Mouse (Mus musculus) urinary bladder, adult 2 months (tissue): ENCODE measurements around the gene Hoxd8. TPM values are rescaled to one million over a fixed set of nuclear protein-coding genes. Genes with fewer than 3 reads are reported as not detected.
A peak's percentile ranks its signal among the peaks of the same experiment; 100 is the strongest.

Source experiments
- DNase-seq: peaks from one replicate; pipeline ENCODE4 v3.0.0; 2022; ENCODE audit warnings: low spot score
- polyA plus RNA-seq: library from polyadenylated mRNA; depleted of rRNA; stranded (reverse); fragments of >200 nt; gene quantifications from 2 replicates; pipeline ENCODE4 v1.2.3, GENCODE M21; 2012

Gene Hoxd8
- polyA plus RNA-seq, 1 experiment: 19.5 TPM

GRCm38 (mm10) chr2:74669650-74670235 is 34.7 kb upstream of the Hoxd8 start:
- DNase-seq: no peak

DNA sequence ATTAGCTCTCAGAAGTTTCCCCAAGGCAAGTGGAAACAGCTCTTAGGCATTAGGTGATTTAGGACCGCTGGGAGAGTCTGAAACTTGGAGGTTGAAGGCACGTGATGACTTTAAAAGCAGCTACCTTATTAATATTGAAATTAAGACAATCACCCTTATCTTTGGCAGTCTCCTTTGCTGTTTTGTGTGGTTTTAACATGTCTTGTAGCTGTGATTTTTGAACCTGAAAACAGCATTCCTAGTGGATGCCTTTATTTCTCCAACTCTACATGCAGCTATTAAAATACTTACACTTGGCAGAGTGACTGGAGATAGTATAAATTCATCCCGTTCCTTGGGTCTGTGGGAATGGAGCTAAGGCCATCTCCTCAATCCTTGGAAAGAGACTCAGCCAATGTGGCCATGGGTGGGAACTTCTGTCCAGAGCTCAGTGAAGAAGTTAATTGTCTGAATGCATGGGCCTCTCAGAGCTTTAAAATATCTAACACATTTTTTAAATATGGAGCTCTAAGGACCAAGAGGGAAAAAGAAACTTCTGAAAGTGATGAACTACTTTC is 33.7 kb upstream of the Hoxd8 start:
- no peak for DNase-seq

GRCm38 (mm10) chr2:74671847-74672246 is 32.6 kb upstream of the Hoxd8 start:
- DNase-seq: no peak

DNA sequence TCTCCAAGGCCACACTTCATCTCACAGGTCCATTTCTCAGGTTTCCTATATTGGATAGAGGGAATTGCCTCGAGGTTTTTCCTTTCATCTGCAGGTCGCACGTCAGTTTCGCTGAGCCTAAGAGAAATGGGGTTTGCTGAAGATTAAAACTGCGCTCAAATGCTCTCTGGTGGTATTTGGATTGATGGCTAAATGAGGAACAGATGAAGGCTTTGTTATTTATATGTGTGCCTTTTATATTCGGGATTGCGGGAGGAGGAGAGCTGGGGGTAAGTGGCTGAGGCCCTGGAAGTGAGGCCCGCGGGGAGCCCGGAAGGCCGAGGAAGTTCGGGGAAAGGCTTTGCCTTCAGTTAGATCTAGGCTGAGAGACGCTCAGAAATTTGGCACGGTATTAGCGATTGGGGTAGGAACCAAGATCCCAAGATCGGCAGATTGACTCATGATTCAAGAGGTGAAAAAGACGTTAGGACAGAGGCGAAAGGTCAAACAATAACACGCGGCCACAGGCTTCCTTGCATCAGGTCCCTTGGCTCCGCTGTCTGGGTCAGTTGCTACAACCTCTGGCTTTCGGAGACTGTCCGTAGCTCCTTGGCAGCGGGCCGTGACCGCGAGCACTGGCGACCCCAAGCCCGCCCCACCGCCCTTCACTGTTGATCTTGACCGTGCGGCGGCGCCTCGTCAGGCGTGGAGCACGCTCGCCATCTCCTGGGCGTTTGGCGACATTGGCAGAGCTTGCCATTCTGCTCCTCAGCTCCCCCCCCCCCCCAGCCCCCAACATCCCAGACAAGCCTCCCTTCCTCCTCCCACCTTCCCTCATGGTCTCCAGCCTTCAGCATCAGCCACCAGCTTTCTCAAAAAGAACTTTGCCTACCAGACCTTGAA is 31.7 kb upstream of the Hoxd8 start:
- DNase-seq: peak; percentile 51

- no peak for DNase-seq
Measured at GRCm38 (mm10) chr2:74673835-74674425, 30.5 kb upstream of the Hoxd8 start.

- DNase-seq: no peak
Measured at GRCm38 (mm10) chr2:74674881-74675665, 29.3 kb upstream of the Hoxd8 start, which contains the start of gene Hoxd12. Gene Hoxd12 (plus strand): TSS chr2:74675013.

DNA sequence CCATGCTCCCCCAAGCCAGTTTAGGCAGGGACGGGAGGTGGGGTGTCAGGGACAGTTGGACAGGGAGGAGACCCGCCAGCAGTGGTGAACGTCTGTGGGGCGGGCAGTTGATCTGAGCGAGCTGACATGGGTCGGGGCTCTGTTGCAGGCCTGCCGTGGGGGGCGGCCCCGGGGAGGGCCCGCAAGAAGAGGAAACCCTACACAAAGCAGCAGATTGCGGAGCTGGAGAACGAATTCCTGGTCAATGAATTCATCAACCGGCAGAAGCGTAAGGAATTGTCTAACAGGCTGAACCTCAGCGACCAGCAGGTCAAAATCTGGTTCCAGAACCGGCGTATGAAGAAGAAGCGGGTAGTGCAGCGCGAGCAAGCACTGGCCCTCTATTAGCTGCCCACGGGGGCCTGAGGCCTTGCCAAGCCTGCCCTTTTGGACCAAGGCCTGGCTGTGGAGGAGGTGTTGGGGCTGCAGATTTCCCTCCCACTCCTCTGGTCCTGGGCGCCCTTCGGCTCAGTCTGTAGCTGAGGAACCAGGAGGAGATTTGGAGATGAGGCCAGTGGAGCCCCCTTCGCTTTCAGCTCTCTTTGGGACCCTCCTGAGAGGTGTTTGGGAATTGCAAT is 28.6 kb upstream of the Hoxd8 start:
- DNase-seq: no peak

- DNase-seq: no peak
Measured at GRCm38 (mm10) chr2:74676376-74677052, 27.9 kb upstream of the Hoxd8 start.

DNA sequence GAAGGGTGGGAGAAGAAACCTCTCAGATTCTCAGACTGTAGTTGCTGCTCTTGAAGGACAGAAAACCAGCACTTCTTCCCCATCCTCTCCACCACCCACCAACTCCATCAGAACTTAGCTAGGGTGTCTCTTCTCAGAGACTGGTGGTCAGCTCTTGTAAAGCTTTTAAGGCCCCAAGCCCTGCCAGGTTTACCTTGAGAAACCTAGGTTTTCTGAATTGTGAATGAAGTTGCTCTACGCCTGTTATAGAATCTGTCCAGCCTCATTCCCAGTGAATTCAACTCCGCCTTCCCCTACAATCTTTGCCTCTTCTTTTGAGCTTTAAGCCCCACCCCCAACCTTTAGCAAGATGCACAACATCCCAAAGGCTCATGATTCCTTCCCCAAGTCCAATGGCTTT is 27.3 kb upstream of the Hoxd8 start:
- no peak for DNase-seq

DNA sequence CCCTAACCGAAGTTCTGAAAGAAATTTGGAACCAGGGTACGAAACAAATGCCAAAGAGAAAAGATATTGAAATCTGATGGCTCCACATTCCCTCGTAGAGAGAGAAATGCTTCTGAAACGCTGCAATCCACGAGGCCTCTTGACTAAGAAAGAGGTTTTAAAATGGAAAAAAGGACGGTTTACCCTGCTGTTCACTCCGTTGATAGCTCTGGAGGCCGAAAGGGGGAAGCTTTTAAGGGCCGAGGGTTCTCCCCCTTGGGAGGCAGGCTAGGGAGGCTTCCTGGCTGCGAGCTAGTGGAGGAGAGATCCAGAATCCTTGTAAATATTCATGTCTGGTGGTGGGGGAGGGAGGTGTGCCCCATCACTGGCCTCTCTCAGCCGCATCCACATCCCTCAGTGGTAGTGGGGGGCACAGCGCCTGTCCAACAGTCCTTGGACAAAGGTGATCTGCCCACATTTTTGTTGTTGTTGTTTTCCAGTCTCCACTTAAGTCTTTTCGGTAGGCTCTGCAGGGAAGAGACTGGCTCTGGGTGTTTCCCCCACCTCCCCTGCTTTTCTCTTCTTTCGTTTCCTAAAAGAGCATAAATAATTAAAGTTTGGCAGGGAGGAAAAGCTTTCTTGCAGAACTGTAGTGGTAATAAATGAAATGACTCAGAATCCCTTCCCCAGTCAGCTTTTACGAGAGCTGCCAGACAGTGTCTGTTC is 25.4 kb upstream of the Hoxd8 start, which contains the start of gene Hoxd11:
Gene Hoxd11 (plus strand): TSS at position 667 of the 705 bp plus-strand sequence.
- DNase-seq: no peak

- peak; percentile 34 for DNase-seq
Measured at GRCm38 (mm10) chr2:74679596-74679971, 24.8 kb upstream of the Hoxd8 start.

DNA sequence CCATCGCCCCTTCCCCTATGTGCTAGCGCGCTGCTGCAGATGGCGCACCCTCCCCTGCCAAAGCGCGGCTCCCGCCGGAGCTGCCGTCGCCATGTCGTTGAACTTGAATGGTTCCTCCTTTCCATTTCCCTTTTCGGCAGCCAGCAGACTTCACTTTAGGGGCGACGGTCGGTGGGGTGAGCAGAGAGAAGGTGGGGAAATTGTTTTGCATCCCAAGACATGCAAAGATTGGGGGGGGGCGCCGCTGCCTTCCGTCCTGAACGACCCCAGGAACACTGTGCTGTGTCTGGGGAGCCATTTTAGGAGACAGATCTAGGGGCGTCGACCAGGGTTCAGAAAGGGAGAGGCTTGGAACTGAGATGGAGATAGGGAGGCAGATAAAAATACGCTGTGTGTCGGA is 24.4 kb upstream of the Hoxd8 start:
- no peak for DNase-seq

DNA sequence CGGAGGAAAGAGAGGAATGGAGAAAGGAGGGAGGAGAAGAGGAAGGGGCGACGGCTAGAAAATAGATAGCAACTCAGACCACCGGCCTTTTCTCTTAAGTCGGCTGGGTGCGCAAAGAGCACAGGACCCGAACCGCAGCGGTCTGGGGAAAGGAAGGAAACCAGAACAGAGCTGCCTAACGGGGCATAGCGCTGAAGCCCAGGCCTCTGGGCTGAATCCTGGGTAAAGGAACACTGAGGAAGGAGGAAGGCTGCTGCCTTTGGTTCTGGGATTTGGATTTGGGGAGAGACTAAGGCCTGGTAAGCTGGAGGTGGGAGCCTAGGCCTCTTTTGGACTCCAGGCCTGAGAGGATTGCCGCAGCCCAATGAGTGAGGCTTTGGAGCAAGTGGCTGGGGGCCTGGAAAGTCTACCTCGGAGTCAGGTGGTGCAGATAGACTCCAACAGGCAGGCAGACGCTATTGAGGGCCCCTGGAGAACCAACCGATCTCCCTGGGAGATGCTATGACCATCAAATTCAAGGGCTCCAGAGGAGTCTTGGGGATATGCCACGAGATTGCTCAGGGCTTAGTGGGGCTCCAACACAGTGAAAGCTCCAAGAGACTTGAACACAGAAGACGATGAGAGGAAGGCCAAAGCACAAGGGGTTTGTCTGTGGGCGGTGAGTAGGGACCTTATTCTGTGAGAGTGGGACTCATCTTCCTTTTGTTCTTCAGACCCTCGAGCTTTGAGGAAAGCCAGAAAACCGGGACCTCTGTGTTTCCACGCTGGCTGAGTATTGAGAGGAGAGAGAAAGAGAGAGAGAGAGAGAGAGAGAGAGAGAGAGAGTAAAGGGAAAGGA is 23.6 kb upstream of the Hoxd8 start:
- DNase-seq: no peak

- peak; percentile 57 for DNase-seq
Measured at GRCm38 (mm10) chr2:74681594-74682531, 22.6 kb upstream of the Hoxd8 start.

DNA sequence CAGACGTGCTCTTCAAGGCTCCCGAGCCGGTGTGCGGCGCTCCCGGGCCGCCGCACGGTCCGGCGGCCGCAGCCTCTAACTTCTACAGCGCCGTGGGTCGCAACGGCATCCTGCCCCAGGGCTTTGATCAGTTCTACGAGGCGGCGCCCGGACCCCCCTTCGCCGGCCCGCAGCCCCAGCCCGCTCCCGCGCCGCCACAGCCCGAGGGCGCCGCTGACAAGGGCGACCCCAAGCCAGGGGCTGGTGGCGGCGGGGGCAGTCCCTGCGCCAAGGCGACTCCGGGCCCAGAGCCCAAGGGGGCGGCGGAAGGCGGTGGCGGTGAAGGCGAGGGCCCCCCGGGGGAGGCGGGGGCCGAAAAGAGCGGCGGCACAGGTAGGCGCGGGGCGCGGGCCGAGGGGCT is 21.6 kb upstream of the Hoxd8 start:
- peak; percentile 32 for DNase-seq

GRCm38 (mm10) chr2:74683471-74683951 is 20.9 kb upstream of the Hoxd8 start:
- DNase-seq: no peak

DNA sequence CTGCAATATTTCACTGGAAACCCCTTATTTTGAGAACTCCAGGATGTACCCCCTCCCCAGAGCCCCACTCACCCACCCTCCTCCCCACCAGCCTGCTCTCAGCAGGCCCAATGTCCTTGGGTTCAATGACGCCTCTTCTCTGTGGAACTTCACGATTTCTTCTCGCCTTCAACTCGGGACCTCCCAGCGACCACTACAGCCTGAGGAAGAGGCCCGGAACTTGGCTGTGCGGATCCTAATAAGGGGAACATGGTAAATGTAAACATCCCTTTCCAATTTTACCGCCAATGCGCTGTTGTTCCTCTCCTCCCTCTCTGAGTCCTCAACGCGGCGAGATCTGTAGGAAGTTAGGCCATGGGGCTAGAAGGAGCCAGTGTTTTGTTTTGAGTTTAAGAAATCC is 20.3 kb upstream of the Hoxd8 start:
- DNase-seq: no peak
